Mouse (Mus musculus) lung, embryonic 14.5 days (tissue): ENCODE measurements around the gene Stn1. TPM values are rescaled to one million over a fixed set of nuclear protein-coding genes. Genes with fewer than 3 reads are reported as not detected.

ENCODE experiments used
- ATAC-seq: fragments of 200-750 bp; cut with Nextera tagmentation; 2 replicates; pipeline ENCODE4 v1.8.0; 2017; ENCODE audit warnings: mild to moderate bottlenecking, moderate TSS enrichment, moderate library complexity; ENCODE audit not compliant: insufficient read depth
- DNase-seq: peaks from one replicate; pipeline ENCODE4 v3.0.0-alpha.2; 2015
- H3K27ac ChIP-seq: fragments of 300-500 bp; sonication (generic); 2 replicates; pipeline ENCODE4 v1.5.1; 2014; ENCODE audit warnings: low read depth, mild to moderate bottlenecking, moderate library complexity
- H3K27me3 ChIP-seq: fragments of 300-500 bp; sonication (generic); 2 replicates; pipeline ENCODE4 v1.6.1; 2014; ENCODE audit warnings: low read length, control low read depth; ENCODE audit not compliant: insufficient read depth
- H3K36me3 ChIP-seq: fragments of 300-500 bp; sonication (generic); 2 replicates; pipeline ENCODE4 v1.6.1; 2014; ENCODE audit warnings: control low read depth; ENCODE audit not compliant: insufficient read depth
- H3K4me1 ChIP-seq: fragments of 300-500 bp; sonication (generic); 2 replicates; pipeline ENCODE4 v1.6.1; 2014; ENCODE audit warnings: antibody characterized with exemption, control low read depth; ENCODE audit not compliant: insufficient read depth
- H3K4me2 ChIP-seq: fragments of 300-500 bp; sonication (generic); 2 replicates; pipeline ENCODE4 v1.6.1; 2014; ENCODE audit warnings: mild to moderate bottlenecking
- H3K4me3 ChIP-seq: fragments of 300-500 bp; sonication (generic); 2 replicates; pipeline ENCODE4 v1.5.1; 2014; ENCODE audit warnings: low read depth, low read length
- H3K9ac ChIP-seq: fragments of 300-500 bp; sonication (generic); 2 replicates; pipeline ENCODE4 v1.6.1; 2014
- H3K9me3 ChIP-seq: fragments of 300-500 bp; sonication (generic); 2 replicates; pipeline ENCODE4 v1.6.1; 2016; ENCODE audit warnings: low read depth, low read length, control low read depth
- CTCF ChIP-seq: IDR thresholded peaks from 2 replicates; pipeline ENCODE4 v1.5.1; 2016; ENCODE audit warnings: antibody characterized with exemption, low read depth
- WGBS: fragments of 180-500 bp; shearing (Covaris S2); extraction: QIAGEN DNeasy Blood & Tissue Kit; methylation state at CpG from one replicate; pipeline ENCODE4 v1.1.7; 2014; 5-methylcytosine and 5-hydroxymethylcytosine counted together
- polyA plus RNA-seq: library from polyadenylated mRNA; unstranded; fragments of >200 nt; fragmentation: Nextera tagmentation; extraction: Ambion mirVana; gene quantifications from 2 replicates; pipeline ENCODE4 v1.2.1, GENCODE M21; 2014

The Stn1 gene
- polyA plus RNA-seq, 1 experiment from 2014 or later, result 65.5 TPM

DNA sequence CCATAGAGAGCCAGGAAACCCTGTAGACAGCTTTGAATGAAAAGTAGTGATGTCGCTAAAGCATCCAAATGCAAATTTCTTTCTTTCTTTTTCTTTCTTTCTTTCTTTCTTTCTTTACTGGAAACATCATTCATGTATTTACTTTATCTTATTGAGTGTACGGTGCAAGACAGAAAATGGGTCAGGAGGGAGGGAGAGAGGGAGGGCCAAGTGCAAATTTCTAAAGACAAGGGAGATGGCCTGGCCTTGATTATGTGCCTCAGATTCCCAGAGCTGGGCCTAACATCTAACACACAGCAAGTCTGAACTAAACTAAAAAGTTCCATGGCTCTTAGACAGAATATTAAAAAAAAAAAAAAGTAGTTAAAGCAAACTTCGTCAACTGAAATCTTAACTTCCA, 63.9 kb downstream of the Stn1 start:
- H3K9me3 ChIP-seq, result no peaks in the 10 kb centered on the region
- no peak overlapping the region for H3K4me3 ChIP-seq
- DNase-seq, result no peak
- H3K4me1 ChIP-seq, result no peaks in the 10 kb centered on the region
- TF ChIP-seq CTCF, result no peak
- H3K4me2 ChIP-seq, result no peak overlapping the region
- H3K27ac ChIP-seq, result no peak overlapping the region
- H3K27me3 ChIP-seq, result no peaks in the 10 kb centered on the region
- no peak overlapping the region for H3K9ac ChIP-seq
- 59% methylated on average over 3 of the region's 3 CpGs for WGBS
- no peak for ATAC-seq
- no peaks in the 10 kb centered on the region for H3K36me3 ChIP-seq

DNA sequence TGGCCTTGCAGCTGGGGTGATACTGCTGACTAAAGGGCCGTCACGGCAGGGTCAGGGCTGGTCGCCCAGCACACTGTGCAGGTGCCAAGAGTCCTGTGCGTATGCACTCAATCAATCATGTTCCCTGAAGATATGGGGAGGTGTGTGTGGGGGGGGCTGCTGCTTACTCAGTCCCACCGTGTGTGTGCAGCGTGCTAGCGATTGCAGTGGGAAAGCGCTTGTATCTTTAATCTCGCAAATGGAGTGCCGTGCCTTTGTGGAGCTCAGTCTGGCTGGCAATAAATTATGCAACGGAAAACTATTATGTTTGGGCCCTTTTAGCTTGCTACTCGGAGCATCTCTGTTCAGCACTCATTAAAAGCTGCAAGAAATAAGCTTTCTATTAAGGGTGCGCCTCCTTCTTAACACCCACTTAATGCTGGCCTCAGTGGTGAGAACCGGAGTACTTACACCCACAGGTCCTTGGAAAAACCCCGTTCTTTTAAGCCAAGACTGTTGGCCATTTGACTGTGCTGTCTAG, 64.4 kb downstream of the Stn1 start:
- Histone ChIP-seq H3K27me3 (no peaks in the 10 kb centered on the region), H3K36me3 (no peaks in the 10 kb centered on the region), H3K4me3 (no peak overlapping the region), H3K4me1 (no peaks in the 10 kb centered on the region), H3K9me3 (no peaks in the 10 kb centered on the region), H3K4me2 (no peak overlapping the region), H3K9ac (no peak overlapping the region), H3K27ac (no peak overlapping the region)
- peak; percentile 41; the same call in 1 of the 2 replicates for ATAC-seq
- TF ChIP-seq CTCF, result no peak
- 30% methylated on average over 15 of the region's 15 CpGs for WGBS
- DNase-seq, result peak; percentile 20

DNA sequence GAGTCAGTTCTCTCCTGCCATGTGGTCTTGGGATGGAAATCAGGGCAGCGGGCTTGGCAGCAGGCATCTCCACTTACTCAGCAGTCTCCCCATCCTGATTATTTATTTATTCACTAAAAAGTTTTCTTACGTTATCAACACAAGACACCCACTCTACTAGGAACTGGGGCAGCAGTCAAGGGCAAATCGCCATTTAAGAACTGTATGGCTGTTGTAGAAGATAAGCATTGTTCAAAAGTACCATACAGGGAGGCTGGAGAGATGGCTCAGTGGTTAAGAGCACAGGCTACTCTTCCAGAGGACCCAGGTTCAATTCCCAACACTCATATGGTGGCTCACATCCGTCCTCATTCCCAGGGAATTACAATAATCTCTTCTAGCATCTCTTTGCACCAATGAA, 65.5 kb downstream of the Stn1 start:
- Histone ChIP-seq H3K36me3 (no peaks in the 10 kb centered on the region), H3K9me3 (no peaks in the 10 kb centered on the region), H3K4me3 (no peak overlapping the region), H3K4me1 (no peaks in the 10 kb centered on the region), H3K4me2 (no peak overlapping the region), H3K27me3 (no peaks in the 10 kb centered on the region), H3K27ac (no peak overlapping the region), H3K9ac (no peak overlapping the region)
- 61% methylated on average over 4 of the region's 4 CpGs for WGBS
- TF ChIP-seq CTCF, result no peak
- ATAC-seq (no peak), DNase-seq (no peak)

DNA sequence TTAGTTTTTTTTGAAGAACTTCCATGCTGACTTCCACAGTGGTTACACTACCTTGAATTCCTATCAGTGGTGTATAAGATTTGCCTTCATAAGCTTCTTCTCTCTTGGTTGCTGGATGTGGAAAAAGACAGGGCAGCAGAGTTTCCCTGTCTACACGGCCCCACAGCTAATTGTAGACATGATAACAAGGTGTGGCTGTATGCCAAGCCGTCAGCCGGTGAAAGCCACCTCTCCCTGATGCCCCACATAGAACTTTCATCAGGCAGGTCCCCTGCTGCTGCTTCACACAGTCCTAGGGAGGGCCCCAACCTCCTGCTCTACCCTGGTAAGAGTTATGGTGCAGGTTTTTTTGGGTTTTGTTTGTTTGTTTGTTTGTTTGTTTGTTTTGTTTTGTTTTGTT, 68.6 kb downstream of the Stn1 start:
- WGBS, result 45% methylated on average over 3 of the region's 3 CpGs
- no peak overlapping the region for H3K4me2 ChIP-seq
- no peaks in the 10 kb centered on the region for H3K36me3 ChIP-seq
- no peaks in the 10 kb centered on the region for H3K27me3 ChIP-seq
- TF ChIP-seq CTCF, result no peak
- H3K9ac ChIP-seq, result no peak overlapping the region
- H3K4me3 ChIP-seq, result no peak overlapping the region
- no peak for ATAC-seq
- no peak for DNase-seq
- H3K4me1 ChIP-seq, result no peaks in the 10 kb centered on the region
- H3K9me3 ChIP-seq, result no peaks in the 10 kb centered on the region
- no peak overlapping the region for H3K27ac ChIP-seq

DNA sequence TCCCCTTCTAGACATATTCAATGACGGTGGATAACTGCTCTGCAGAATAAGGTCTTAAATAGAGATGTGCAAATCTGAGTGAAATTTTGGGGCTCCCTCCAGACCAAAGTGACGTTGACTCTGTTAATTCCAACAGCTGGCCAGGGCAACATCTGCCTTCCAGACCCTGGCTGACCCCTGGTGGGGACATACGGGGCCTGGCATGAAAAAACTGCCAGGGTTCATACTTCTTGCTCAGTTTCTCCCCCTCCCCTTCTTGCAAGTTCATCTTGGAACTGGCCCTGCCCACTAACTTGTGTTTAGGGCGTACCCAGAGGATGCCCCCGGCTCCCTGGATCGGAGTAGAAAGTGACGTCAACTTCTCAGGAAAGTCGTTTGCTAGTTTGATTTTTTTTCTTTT, 70.5 kb downstream of the Stn1 start:
- H3K36me3 ChIP-seq, result no peaks in the 10 kb centered on the region
- no peak overlapping the region for H3K4me3 ChIP-seq
- no peak for ATAC-seq
- H3K27me3 ChIP-seq, result no peaks in the 10 kb centered on the region
- H3K9ac ChIP-seq, result no peak overlapping the region
- no peak for TF ChIP-seq CTCF
- no peak overlapping the region for H3K4me2 ChIP-seq
- no peak for DNase-seq
- no peak overlapping the region for H3K27ac ChIP-seq
- H3K4me1 ChIP-seq, result peaks cover 13% of the 10 kb centered on the region
- H3K9me3 ChIP-seq, result no peaks in the 10 kb centered on the region
- 58% methylated on average over 8 of the region's 8 CpGs for WGBS

DNA sequence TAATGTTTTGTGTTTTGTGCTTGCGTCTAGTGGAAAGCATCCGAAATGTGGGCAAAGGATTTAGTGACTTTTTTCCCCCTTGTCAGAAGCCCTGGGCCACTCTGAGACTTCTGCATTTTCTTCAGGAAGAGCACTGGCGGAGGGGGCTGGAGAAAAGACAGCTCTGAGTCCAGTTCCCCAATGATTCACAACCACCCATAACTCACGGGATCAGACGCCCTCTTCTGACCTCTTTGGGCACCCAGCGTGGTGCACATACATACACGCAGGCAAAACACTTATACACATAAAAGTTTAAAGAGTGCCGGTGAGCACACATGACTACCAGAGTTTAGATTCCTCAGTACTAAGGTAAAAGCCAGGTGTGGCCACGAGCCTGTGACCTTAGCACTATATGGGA, 71.8 kb downstream of the Stn1 start:
- H3K27ac ChIP-seq, result peak overlapping the region; percentile 88; the same call in 1 of the 2 replicates
- no peaks in the 10 kb centered on the region for H3K27me3 ChIP-seq
- DNase-seq (peak; percentile 55), ATAC-seq (no peak)
- TF ChIP-seq CTCF, result peak; percentile 33
- peaks cover 14% of the 10 kb centered on the region for H3K4me1 ChIP-seq
- no peaks in the 10 kb centered on the region for H3K9me3 ChIP-seq
- H3K9ac ChIP-seq, result no peak overlapping the region
- WGBS, result 58% methylated on average over 9 of the region's 9 CpGs
- no peaks in the 10 kb centered on the region for H3K36me3 ChIP-seq
- H3K4me2 ChIP-seq, result no peak overlapping the region; the same call in 1 of the 2 replicates
- no peak overlapping the region for H3K4me3 ChIP-seq

DNA sequence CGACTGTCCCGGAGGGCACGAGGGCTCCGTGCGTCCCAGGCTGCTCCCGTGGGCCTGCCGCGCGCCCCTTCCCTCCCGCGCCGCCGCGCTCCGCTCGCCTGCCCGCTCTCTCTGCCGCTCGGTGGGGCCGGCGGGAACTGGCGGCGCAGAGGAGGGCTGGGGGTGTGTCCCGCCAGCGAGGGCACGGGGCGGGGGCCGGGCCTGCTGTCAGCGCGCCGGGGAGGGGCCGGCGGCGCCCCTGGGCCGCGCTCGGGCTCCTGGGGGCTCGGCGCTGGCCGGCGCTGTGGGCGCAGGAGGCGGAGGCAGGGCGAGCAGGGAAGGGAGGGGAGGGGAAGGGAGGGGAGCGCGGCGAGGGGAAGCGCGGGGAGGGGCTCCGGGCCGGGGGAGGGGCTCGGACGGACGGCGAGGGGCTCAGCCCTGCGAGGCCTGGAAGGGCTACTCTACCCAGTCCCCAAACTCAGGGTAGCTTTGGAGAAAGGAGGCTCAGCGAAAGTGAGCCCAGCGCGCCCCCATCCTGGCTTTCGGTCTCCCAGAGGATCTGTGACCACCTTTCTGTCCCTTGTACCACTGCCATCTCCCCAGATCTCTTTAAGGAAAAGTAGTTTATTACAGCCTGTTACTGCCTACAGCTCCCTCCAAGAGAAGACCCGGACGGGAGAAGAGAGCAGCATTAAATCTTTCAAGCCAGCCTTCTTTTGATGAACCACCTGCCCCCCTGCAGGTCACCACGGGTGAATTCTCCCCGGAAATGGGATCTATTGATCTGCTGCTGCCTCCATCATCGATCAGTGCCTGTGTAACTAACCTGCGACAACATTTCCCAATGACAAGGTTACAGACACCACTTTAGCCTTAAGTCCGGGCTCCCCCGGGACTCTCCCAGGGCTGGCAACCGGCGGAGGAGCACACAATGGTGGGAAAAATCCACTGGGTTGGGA, 72.7 kb downstream of the Stn1 start, which contains the start of gene Sh3pxd2a:
TSS of gene Sh3pxd2a (minus strand) at position 98 of the 938 bp plus-strand sequence.
- DNase-seq, result peak; percentile 89
- H3K27ac ChIP-seq, result peak within 1 kb of the TSS; percentile 88
- ATAC-seq, result peak; percentile 92
- no peaks in the 10 kb centered on the region for H3K27me3 ChIP-seq
- peak within 1 kb of the TSS; percentile 66 for H3K4me2 ChIP-seq
- WGBS, result 2% methylated on average over 54 of the region's 70 CpGs
- peaks cover 19% of the 10 kb centered on the region for H3K4me1 ChIP-seq
- H3K36me3 ChIP-seq, result no peaks in the 10 kb centered on the region
- H3K4me3 ChIP-seq, result peak within 1 kb of the TSS; percentile 79
- TF ChIP-seq CTCF, result 0 out of 2 replicates have a peak, but pooled peaks have one; percentile 9
- peak within 1 kb of the TSS; percentile 84 for H3K9ac ChIP-seq
- H3K9me3 ChIP-seq, result no peaks in the 10 kb centered on the region
